Mouse (Mus musculus): Measurements from ENCODE around the gene Gm20431. TPM values are rescaled to one million over a fixed set of nuclear protein-coding genes. Genes with fewer than 3 reads are reported as not detected.

Gm20431 gene
- total RNA-seq, 2 experiments from 2014 or later: 29.1 to 38.0 TPM

DNA sequence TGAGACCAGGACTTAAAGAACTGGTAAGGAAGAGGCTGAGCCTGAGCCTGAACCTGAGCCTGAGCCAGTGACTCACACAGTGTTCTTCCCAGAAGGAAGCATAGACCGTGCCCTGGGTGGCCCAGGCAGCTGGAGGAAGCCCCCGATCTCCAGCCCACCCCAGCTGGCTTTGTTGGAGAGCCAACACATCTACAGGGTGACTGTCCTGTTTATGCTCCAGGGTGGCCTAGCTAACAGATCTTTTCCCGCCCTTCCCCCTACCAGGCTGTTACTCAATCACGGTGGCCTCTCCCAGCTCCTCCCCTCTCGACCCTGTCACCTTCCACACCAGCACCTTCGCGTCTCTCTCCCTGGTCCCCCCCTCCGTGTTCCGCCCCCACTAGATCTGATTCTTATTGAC, 74.3 kb downstream of the Gm20431 start:
- TF ChIP-seq CTCF (IDR thresholded peaks at IDR 0.05): no peak
- Histone ChIP-seq H3K27ac (no peak overlapping the region), H3K4me3 (no peak overlapping the region)
- no peak for DNase-seq (ENCODE audit: extremely low spot score in 1 of 2, low spot score in 2 of 2)
- intact Hi-C loops (cut with DNase I): no loop called here

DNA sequence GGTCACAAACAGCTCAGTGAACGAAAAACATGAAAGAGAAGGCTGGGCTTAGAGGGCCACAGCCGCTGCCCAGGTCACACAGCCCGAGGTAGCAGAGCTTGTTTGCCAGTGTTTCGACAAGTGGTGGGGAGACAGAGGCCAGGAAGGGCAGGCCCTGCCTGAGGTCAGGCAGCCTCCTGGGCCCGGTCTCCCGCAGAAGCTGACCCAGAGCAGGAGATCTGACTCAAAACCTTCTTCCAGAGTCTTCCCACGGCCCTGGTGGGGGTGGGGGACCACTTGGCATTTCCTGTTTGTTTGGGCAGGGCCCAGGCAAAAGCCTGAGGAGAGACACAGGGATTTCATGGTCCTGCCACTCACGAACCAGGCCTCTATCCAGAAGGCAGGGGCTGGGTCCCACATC, 75.3 kb downstream of the Gm20431 start:
- TF ChIP-seq CTCF (IDR thresholded peaks at IDR 0.05): no peak
- no peak overlapping the region for H3K4me3 ChIP-seq
- DNase-seq (ENCODE audit: extremely low spot score in 1 of 2, low spot score in 2 of 2): no peak
- intact Hi-C loops (cut with DNase I): no loop called here
- H3K27ac ChIP-seq: no peak overlapping the region

DNA sequence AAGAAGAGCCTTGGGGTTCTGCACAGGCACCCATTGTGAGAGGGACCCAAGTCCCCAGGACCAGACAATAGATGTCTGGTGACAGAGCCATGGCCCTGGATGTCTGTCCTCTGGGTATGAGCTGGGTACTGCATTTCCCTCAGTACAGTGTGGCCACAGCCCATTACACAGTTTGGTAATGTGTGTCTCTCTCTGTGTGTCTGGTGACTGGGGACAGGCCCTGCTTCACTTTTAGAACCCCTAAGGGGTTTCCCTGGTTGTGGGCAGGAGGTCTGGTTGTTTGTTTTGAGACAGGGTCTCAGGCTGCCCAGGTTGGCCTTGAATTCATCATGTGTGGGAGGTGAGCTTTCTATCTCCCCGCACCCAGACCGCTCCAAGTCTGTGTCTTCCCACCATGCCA, 76.0 kb downstream of the Gm20431 start:
- no peak overlapping the region for H3K4me3 ChIP-seq
- intact Hi-C loops (cut with DNase I): no loop called here
- no peak overlapping the region for H3K27ac ChIP-seq
- no peak for DNase-seq (ENCODE audit: extremely low spot score in 1 of 2, low spot score in 2 of 2)
- TF ChIP-seq CTCF (IDR thresholded peaks at IDR 0.05): no peak

DNA sequence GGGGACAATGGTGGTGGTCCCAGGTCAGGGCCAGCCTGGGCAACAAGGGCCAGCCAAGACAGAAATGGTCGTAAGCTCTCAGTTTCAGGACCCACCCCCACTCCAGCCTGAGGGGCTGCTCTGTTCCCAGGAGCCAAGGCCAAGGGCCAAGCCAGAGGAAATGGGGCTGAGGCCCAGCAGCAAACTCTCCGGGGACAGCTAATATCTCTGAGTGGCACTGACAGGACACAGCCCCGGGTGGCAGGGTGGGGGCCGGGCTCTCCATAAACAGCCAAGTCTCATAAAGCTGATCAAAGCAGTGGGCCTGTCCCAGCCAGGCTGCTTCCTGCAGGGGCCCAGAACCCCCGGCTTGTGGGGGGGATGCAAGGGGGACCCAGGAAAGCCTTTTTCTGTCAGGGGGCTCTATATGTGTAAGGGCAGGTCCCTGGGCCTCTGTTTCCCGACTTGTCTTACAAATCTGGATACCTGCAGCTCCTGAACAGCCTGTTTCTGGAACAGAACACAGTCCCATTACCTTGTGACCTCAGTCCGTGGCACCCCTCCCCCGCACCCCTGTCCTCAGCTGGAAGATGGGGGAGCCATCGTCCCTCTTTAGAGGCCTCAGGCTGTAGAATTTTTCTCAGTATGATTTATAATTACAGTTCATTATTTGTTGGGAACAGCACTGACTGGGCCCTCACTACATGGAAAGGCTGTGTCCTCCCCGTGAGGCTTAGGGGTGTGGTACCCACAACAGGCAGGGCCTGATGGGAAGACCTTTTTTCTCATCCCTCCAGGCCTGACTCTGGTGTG, 77.9 kb downstream of the Gm20431 start:
- intact Hi-C loops (cut with DNase I): no loop called here
- no peak for DNase-seq (ENCODE audit: extremely low spot score in 1 of 2, low spot score in 2 of 2)

DNA sequence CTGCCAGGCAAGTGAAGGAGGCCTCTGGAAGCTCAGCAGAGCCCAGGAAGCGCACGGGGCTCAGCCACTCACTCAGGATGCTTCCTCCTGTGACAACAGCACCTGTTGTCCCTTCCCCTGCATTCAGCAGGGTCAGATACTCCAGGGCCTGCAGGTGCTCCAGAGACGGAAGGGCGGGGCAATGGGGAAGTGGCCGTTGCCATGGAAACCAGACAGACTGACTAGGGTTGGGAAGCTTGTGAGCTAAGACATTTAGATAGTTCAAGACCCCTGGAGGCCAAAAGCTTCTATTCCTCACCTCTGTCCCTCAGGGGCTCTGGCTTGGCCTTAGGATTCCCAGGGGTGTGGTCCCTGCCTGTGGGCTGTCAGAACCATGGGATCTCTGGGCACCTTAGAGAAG, 82.8 kb downstream of the Gm20431 start:
- DNase-seq (ENCODE audit: extremely low spot score in 1 of 2, low spot score in 2 of 2): no peak
- no peak for TF ChIP-seq CTCF (IDR thresholded peaks at IDR 0.05)
- intact Hi-C loops (cut with DNase I): no loop called here
- H3K4me3 ChIP-seq: no peak overlapping the region
- no peak overlapping the region for H3K27ac ChIP-seq

More for the DNA sequence above, 77.9 kb downstream of the Gm20431 start:
- no peak overlapping the region for H3K4me3 ChIP-seq
- no peak for TF ChIP-seq CTCF (IDR thresholded peaks at IDR 0.05)
- no peak overlapping the region for H3K27ac ChIP-seq

DNA sequence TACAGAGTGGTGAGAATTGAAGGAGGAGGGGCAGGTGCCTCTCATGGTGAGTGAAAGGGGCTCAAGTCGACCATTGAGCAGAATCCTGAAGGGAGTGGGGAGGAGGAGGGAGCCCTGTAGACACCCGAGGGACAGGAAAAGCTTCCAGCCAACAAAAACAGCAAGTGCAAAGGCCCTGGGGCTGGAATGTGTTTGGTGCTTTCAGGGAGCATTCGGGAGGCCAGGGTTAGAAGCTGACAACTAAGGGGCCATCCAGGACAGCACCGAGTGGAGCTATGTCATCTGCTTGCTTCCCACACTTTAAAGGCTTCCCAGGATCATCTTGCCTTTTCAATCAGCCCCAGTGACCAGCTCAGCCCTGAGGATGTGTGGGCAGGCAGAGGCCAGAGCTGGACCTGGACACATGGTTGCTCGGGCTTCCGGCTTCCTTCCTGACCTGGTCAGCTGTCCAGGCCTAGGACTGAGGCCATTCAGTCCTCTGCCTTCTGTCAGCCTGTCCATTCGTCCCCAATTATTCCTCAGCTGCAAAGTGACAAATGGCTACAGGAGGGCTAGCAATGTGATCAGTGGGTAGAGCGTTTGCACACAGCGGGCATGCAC, 84.0 kb downstream of the Gm20431 start:
- Histone ChIP-seq H3K27ac (no peak overlapping the region), H3K4me3 (no peak overlapping the region)
- TF ChIP-seq CTCF (IDR thresholded peaks at IDR 0.05): no peak
- intact Hi-C loops (cut with DNase I): no loop called here
- DNase-seq (ENCODE audit: extremely low spot score in 1 of 2, low spot score in 2 of 2): no peak

DNA sequence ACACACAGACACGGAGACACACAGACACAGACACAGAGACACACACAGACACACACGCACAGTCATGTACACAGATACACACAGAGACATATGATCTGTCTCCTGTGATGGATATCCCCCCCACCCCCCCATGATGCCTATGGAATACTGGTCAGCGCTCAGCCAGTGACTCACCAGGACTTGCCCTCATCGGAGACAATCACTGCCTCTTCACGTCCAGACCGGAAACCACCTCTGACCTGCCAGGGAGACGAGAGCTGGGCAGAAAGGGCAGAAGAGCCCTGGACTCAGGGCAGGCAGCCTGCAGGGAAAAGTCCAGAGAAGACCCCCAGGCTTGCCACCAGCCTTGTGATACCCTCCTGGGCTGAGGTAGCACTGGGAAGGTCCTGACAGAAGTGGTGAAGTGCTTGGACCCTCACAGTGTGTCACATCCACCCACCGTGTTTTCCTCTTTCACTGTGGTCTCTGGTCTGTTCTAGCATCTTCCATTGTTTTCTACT, 85.1 kb downstream of the Gm20431 start:
- no peak overlapping the region for H3K27ac ChIP-seq
- intact Hi-C loops (cut with DNase I): no loop called here
- TF ChIP-seq CTCF (IDR thresholded peaks at IDR 0.05): no peak
- H3K4me3 ChIP-seq: no peak overlapping the region
- no peak for DNase-seq (ENCODE audit: extremely low spot score in 1 of 2, low spot score in 2 of 2)

DNA sequence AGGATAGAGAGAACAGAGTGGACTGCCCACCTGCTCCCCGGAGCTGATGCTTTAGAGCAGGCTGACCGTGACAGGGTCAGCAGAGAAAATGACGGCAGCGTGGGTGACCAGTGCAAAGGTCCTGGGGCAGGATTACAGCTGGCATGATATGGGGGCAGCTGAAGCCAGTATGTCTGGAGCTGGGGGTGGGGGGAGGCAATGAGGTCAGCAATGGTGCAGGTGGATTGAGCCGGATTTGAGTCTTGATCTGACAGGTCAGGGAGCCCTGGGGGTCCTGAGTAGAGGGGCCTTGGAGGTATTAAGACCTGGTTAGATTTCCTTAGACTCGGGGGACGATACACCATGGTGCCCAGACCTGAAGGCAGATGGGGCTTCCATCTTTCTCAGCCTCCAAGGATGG, 85.7 kb downstream of the Gm20431 start:
- intact Hi-C loops (cut with DNase I): no loop called here
- no peak for DNase-seq (ENCODE audit: extremely low spot score in 1 of 2, low spot score in 2 of 2)
- no peak overlapping the region for H3K27ac ChIP-seq
- no peak for TF ChIP-seq CTCF (IDR thresholded peaks at IDR 0.05)
- no peak overlapping the region for H3K4me3 ChIP-seq

DNA sequence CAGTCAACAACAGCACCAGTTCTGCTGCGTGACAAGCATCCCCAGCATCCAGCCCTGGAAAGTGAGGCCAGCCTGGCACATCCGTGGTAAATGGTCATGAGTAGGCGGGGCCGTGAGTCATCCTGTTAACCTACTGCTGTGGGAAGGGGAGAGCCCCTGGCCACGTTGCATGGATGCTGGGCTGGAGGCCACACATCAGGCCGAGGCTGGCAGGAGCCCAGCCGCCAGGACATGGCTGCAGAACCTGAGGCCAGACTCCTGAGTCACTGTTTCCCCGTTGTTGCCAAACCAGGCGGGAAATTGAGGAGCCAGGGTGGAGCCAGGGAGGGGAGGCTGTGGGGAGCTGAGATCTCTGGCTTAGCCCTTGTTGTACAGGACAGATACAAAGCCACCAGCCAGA, 86.5 kb downstream of the Gm20431 start:
- no peak overlapping the region for H3K4me3 ChIP-seq
- no peak overlapping the region for H3K27ac ChIP-seq
- intact Hi-C loops (cut with DNase I): no loop called here
- no peak for DNase-seq (ENCODE audit: extremely low spot score in 1 of 2, low spot score in 2 of 2)
- no peak for TF ChIP-seq CTCF (IDR thresholded peaks at IDR 0.05)

DNA sequence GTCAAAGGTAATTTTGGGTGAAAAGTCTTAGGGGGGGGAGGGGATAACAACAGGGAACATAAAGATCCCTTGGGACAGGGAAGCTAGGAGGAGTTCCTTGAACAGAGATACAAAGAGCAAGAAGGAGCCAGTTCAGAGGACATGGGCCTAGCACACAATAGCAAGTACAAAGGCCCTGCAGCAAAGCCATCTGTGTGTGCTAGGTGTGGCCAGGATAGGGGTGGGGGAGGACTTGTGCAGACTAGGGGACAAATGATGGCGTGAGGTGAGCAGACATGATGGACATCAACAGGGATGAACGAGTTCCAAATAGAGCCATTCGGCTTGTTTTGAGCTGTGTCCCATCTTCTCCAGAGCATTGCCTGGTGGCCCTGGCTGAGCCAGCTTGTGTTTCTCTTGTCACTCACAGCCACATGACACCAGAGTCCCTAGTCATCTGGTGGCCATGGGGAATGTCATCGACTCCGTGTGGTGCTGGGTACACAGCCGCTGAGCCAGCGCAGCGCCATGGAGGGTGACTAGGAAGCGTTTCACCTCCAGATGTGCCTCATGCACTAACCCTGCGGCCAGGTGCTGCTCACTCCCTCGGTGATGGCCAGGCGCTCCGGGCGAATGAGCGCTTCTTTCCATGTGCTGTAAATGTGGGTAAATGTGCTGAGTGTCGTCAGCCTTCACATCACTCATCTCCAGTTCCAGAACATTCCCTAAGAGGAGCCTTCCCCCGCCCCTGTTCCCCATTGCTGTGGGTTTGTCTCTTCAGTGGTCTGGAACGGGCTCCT, 89.7 kb downstream of the Gm20431 start:
- H3K27ac ChIP-seq: no peak overlapping the region
- no peak for TF ChIP-seq CTCF (IDR thresholded peaks at IDR 0.05)
- DNase-seq (ENCODE audit: extremely low spot score in 1 of 2, low spot score in 2 of 2): no peak
- no peak overlapping the region for H3K4me3 ChIP-seq
- intact Hi-C loops (cut with DNase I): no loop called here

DNA sequence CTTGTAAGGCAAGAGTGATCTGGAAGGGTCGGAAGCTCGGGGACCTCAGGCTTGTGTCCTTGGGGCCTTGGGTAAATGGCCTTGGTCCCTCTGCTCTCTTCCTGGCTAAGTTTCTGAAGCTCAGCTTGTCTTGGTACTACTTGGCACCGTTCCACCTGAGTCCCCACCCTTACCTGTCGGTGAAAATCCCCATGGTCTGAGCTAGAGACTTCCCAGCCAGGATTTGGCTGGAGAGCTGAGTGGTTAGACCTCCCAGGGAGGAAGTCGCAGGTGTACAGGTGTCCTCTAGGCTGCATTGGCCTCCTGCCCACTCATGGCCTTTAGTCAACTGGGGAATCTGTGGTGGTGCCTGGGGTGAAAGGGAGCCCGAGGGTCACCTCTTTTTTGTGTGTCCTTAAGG, 90.5 kb downstream of the Gm20431 start:
- intact Hi-C loops (cut with DNase I): no loop called here
- no peak overlapping the region for H3K4me3 ChIP-seq
- DNase-seq (ENCODE audit: extremely low spot score in 1 of 2, low spot score in 2 of 2): no peak
- no peak for TF ChIP-seq CTCF (IDR thresholded peaks at IDR 0.05)
- no peak overlapping the region for H3K27ac ChIP-seq

Measured in left cerebral cortex, adult 2 months (tissue).